In the genomic region with DNA sequence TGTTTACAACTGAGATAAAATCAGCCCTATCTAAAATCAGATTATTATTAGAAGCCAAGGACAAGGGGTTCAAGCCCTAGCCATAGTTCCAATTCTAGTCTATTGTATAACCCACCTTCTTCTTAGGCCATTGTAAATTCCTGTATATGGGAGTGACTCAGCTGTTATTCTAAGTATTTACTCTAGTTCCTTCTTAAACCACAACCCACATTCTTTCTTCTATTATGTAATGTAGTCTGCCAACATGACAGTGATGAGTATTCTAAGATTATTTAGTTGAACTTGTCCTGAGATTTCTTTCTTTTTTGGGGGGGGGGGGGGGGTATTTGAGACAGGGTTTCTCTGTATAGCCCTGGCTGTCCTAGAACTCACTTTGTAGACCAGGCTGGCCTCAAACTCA, we compare ENCODE assay signal across 12 mouse cellular contexts. TPM values are rescaled to one million over a fixed set of nuclear protein-coding genes. Genes with fewer than 3 reads are reported as not detected.
DNase-seq lines count a peak whose midpoint lies in the region; TF ChIP-seq lines count a peak whose summit lies in the region.
"Not testable (repeated sequence)": the region's sequence is repeated elsewhere in the genome, so short reads cannot be mapped to it uniquely, and the experiment has no call there.
"Had no signal": no experiment of that assay in that cellular context is flagged by ENCODE, and none has a peak within 500 bp of the region (broad histone marks: within the 10 kb centered on the region; RNA-seq: fewer than 3 reads in every experiment).

No protein-coding gene starts in this region.

- H3K4me1 ChIP-seq in ES-E14 (ENCODE audit: control insufficient read depth in 2 of 2, insufficient read depth in 2 of 2, low read length in 2 of 2, poor library complexity in 1 of 2), result peaks cover 9 to 10% of the 10 kb centered on the region in 2 experiments

- H3K9me3 ChIP-seq in ES-E14 (ENCODE audit: control insufficient read depth, insufficient read depth, low read depth, low read length), result not testable (repeated sequence)

- H3K27ac ChIP-seq in ES-E14 (ENCODE audit: insufficient read depth, low read depth, low read length, poor library complexity, severe bottlenecking), result peak overlapping the region; percentile 84

- not testable (repeated sequence) for H3K36me3 ChIP-seq in ES-E14 (ENCODE audit: control insufficient read depth, insufficient read depth, low read length, poor library complexity, severe bottlenecking)

- in situ Hi-C loops in ES-E14 (cut with MboI; ENCODE audit: low sequenced_read_pairs in 2 of 2, unreplicated experiment in 2 of 2), result not testable (repeated sequence)

- DNase-seq in 3134 (ENCODE audit: extremely low read depth, insufficient read length, low spot score) (peak; percentile 25), 416B (ENCODE audit: low read depth) (peak; percentile 40), NIH3T3 (ENCODE audit: low read depth) (peak; percentile 11), ZHBTc4 (ENCODE audit: low read depth, low spot score) (peak; percentile 54)
- DNase-seq in ES-E14 (ENCODE audit: low read depth, low spot score), result not testable (repeated sequence)

- not testable (repeated sequence) for H3K9ac ChIP-seq in ES-E14 (ENCODE audit: insufficient read depth, low read depth, low read length, poor library complexity, severe bottlenecking)

- H3K4me3 ChIP-seq in ES-E14 (ENCODE audit: insufficient read depth in 1 of 2, low read depth in 1 of 2, low read length in 2 of 2, poor library complexity in 1 of 2, severe bottlenecking in 1 of 2), result not testable (repeated sequence)

TF ChIP-seq in ES-E14, 5 proteins besides CTCF, POLR2A, EP300 and RAD21:
- TF ChIP-seq MAFK (IDR thresholded peaks at IDR 0.05; ENCODE audit: insufficient read depth, low read depth, low read length), result peak; percentile 64; the same call in 1 of the 2 replicates

RNA-seq across cellular contexts. Expression of a gene that starts 19.1 kb away (rescaled TPM):
- total RNA-seq in ES-E14 (2012; rRNA removed), result not detected in 2 replicates
- total RNA-seq: adrenal gland, adult 2 months; adrenal gland, postnatal 10 days; adrenal gland, postnatal 25 days; adrenal gland, postnatal 4 days; CH12.LX; common myeloid progenitor, adult 5-6 weeks; MEL had no signal

RNA-seq across cellular contexts. Expression of a gene that starts 59.9 kb away (rescaled TPM):
- 1.9 and 6.2 TPM in 2 replicates for total RNA-seq in ES-E14 (2012; rRNA removed)
